Mouse (Mus musculus) layer of hippocampus, postnatal 25 days (tissue): Measurements from ENCODE around the gene Tmem30b. TPM values are rescaled to one million over a fixed set of nuclear protein-coding genes. Genes with fewer than 3 reads are reported as not detected.

Source experiments
- DNase-seq, 2 experiments: peaks; one replicate each; pipeline ENCODE4 v3.0.0; 2022; ENCODE audit warnings: mixed read lengths in 2 of 2, low spot score in 1 of 2; ENCODE audit errors: extremely low spot score in 1 of 2
- total RNA-seq, 2 experiments: library from RNA; stranded (reverse); gene quantifications; 2 replicates each; pipeline ENCODE4 v1.2.3; 2021

Gene Tmem30b
- total RNA-seq, 2 experiments from 2014 or later, result 0.12 TPM; not detected in 1

DNA sequence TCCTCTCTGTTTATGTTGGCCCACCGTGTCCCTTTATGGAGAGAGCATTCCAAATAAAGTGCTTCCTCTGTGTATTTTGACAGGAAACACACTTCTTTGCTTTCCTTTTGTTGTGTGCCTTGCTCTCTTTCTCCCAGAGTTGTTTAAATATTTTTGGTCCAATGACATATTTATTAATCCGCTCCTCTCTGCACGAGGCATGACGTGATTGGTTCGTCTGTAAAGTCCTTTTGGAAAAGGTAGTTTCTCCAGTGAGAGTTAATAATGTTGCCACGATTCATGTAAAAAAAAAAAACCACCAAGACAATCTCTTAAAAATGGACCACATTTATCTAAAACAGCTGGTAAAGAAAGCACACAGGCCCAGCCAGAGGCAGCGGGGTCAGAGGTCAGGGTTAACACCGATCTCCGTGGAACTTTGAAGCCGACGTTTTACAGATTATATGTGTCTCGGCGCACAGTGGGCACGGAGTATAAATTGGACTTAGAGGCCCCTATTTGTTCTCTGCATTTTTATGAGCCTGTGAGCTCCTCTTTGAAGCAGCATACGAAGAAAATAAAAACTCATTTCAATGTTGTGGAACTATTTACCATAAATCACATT lies 24.9 kb downstream of the Tmem30b start:
- no peak for DNase-seq

DNA sequence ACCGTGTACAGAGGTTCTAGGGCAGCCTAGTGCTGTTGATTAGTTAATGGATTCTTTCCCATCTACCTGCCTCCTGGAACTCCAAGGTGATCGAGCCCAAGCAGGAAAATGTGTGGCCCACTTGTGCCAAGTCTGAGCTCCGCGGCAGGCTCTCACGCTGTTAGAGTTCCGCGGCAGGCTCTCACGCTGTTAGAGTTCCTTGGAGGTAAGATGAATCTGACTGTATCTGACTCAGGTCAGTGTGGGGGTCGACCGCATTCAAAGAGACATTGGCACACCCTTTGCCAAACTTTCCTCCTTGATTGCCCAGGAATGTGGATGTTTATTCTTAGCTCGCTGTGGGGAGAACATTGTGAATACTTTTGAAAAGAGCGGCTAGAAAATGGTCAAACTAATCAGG lies 28.4 kb downstream of the Tmem30b start:
- no peak for DNase-seq

DNA sequence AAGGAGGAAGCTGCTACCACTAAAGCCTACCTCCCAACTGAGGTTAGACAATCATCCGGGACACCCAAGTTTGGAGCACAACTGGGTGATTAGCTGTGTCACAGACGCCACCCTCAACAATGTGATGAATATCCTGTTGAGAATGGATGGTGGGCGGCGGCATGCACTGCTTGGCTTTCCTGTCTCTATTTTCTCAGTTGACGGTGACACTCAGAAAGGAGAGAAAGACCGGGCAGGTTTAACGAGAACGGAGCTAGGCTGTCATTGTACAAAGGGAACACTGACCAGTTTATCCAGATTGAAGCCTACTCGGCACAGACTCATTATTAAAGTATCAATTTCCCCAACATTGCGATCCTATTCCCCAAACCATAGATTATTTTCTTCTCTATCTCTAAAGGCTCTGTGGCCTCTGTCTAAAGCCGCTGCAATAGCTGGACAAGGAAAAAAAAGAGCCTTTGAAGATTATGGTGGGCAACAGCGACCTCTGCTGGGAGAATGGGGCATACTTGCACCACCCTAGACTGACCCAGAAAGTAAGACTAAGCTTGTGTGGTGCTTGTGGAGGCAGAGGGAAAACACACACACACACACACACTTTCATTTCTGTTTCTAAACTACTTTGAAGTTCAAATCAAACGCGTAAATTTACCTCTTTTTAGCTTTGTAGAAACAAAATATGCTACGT lies 29.0 kb downstream of the Tmem30b start:
- peak; percentile 71 to 88 for DNase-seq

DNA sequence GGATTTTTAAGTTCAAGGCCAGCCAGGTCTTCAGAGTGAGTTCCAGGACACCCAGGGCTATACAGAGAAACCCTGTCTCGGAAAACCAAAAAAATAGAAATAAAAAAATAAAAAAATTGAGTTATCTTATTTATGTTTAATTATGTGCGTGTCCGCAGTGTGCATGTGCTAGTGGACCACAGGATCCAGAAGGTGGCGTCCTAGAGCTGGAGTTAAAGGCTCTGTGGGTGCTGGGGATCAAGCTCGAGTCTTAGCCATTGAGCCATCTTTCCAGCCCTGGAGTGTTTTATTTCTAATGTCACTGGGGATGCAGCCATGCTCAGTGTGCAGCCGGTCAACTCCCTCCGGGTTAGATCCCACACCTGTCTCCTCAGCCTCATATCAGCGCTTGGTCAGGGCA lies 29.7 kb downstream of the Tmem30b start:
- DNase-seq, result no peak

DNA sequence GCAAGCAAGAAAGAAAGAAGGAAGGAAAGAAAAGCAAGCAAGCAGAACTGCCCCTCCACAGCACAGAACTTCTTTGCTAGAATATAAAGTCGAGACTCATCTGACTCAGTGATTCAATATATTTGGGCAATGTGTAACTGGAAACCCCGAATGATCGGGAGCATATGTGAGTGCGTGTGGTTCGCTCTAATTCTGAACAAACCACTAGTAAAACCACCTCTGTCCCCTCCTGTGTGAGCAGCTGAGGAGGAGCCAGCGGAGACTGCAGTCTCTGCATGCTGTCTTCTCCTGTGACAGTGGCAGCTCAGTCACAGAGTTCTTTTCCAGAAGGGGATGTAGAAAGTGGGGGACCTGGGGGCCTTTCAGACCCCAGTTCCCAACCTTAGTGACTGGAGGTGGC lies 31.5 kb downstream of the Tmem30b start:
- no peak for DNase-seq

DNA sequence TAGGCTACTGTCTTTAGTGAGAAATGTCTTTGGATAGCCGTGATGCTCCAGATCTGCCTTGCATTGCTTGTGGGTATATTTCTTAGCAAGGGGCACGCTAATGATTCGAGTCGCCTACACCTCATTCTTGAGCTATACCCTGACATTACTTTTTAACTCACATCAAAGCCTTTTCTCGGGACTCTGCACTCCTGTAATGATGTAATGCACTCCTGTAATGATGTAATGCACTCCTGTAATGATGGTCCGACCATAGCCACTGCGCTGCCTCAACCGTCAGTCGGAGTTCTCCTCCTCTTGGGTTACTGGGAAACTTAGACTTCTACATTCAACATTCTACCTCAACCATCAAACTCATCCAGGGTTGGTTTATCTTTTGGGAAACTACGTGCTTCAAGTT lies 32.2 kb downstream of the Tmem30b start:
- no peak for DNase-seq

DNA sequence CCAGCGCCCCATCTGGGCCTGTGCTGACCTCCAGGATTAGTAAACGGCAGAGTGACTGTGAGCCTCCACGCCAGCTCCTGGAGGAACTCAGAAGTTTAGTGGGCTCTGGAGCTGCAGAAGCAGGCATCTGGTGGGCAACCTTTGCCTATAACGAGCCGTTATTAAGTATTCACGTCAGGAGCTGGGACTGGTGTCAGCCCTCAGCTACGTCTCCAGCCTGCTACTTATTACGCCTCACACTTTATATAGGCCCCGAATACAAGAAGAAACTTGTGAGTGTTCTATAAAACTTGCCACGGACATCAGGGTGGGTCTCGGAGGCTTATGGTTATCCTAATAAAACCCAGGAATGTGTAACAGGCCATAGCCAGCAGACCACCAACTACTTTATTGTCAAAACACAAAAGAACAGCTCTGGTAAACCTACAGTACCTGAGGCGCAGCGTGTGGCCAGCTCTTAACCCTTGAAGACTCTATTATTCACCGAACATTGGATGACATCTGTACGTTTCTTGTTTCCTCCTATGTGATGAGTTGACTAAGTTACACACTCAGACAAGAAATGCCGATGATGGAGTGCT lies 34.6 kb downstream of the Tmem30b start:
- no peak for DNase-seq

DNA sequence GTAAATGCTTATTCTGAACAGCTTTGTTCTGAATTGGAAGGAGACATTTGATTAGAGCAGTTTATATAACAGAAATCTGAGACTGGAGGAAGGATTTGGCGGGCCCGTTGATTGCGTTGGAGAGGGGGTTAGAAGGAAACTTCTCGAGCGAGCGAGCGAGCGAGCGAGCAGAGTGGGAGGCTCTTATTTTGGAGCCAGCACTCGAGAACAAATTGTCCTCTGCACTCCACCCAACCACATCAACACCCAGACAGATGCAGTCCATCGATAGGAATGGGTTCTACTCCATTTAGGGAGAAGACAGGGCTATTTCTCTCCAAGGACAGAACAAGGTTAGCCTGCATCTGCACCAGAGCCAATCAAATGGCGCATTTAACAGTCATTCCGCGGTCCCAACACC lies 39.1 kb downstream of the Tmem30b start:
- DNase-seq, result no peak

DNA sequence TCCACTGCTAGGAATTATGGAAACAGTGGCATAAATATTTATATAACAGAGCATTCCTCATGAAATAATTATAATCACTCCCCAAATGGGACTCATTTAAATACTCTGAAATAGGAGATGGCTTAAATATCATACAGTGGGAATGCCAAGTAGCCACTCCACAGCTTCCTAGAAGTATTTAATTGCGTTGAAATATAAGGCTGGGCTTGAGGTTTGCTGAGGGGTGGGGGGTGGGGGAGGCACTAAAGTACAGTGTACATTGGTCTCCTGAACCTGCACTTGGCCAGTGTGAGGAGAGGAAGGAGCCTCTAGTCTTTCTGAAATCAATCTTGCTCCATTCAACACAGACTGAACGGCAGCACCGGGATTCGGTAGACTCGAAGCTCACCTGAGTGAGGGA lies 39.5 kb downstream of the Tmem30b start:
- DNase-seq, result no peak

DNA sequence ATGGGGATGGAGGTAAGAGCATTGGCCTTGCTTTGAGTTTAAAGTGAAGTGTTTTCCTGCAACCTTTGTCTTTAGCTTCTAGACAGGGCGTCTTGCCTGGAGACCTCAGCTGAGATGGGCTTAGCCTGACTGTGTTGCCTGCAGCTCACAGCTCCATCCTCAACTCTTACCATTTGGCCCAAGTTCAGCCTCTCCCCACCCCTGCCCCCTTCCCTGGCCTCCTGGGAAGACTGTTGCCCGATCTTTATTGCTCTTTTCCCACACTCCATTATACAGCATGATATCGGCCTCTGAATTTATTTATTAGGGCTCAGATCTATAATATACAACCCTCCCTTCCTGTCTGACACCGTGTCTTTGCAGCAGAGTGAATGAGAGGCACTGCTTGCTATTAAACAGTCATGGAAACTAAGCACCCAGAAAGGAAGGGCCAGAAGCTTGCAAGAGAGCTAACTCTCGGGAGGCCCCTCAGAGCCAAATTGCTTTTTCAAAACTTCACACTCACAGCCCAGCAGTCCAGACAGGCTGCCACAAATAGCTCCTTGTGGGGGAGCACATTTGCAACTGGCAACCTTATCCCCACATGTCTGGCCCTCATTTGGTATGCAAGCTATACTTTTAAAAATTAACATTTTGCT lies 45.4 kb downstream of the Tmem30b start:
- no peak for DNase-seq

DNA sequence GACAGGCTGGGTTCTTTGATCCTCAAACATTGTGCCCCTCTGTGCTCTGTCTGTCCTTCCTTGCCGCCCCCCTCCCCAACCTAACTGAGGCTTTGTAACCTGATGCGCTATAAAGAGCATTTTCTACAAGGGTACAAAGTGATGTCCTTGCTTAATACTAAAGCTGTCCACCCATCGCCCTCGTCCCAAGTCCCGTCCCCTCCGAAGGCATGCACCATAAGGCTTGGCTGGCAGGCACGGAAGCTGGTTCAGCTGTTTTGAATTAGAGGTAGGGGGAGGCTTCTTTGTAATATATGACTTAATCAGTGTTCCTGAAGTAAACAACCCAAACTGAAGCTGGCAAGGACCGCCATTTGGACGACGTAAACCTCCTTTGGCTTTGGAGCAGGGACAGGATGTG lies 51.0 kb downstream of the Tmem30b start:
- DNase-seq, result no peak

DNA sequence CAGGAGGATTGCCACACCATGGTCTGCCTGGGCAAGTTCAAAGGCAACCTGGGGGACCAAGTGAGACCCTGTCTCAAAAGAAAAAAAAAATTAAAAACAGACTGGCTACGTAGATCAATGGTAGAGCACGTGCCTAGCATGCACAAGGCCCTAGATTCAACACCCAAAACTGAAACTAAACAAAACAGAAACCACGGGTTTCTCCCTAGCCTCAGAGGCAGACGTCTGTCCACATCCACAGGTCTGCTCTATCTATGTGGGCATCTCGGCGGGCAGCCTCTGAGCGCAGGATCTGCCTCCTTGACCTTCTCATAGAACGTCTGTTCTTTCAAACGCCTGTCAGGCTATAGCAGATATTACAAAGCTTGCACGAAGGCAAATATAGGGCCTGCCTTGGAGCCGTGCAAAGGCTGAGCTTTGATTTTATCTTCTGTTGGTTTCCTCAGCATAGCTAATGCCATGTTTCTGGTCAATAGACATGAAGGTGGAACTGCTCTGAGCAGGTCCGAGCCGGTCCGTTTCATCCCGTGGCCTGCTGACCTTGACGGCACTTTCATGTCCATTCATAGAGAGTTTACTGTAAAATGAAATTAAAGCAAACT lies 52.2 kb downstream of the Tmem30b start:
- DNase-seq, result no peak

Other genes with a start within 250 kb of the Tmem30b start
- 1 to 10 TPM; 2.9 to 4.0 TPM for gene Prkch, start 38.4 kb upstream of the Tmem30b start, total RNA-seq